Mouse (Mus musculus) spleen, adult 2 months (tissue): ENCODE measurements around the gene Hoxd13. TPM values are rescaled to one million over a fixed set of nuclear protein-coding genes. Genes with fewer than 3 reads are reported as not detected.

Experiments
- DNase-seq, 2 experiments: peaks; one replicate each; pipeline versions ENCODE4 v3.0.0 to v3.0.0-alpha.2; 2012 to 2021; ENCODE audit warnings: low spot score in 2 of 2, low read depth in 1 of 2
- H3K27ac ChIP-seq: fragments of 200-500 bp; 2 replicates; pipeline ENCODE4 v1.5.1; 2012; ENCODE audit warnings: low read length, inconsistent platforms; ENCODE audit not compliant: insufficient read depth
- H3K27me3 ChIP-seq: fragments of 200-500 bp; 2 replicates; pipeline ENCODE4 v1.6.1; 2012; ENCODE audit warnings: mild to moderate bottlenecking, moderate library complexity, low read length, inconsistent platforms; ENCODE audit not compliant: control insufficient read depth, insufficient read depth
- H3K36me3 ChIP-seq: fragments of 200-500 bp; 2 replicates; pipeline ENCODE4 v1.6.1; 2012; ENCODE audit warnings: mild to moderate bottlenecking, low read length, inconsistent platforms; ENCODE audit not compliant: control insufficient read depth, insufficient read depth
- H3K4me1 ChIP-seq: fragments of 200-500 bp; 2 replicates; pipeline ENCODE4 v1.6.1; 2011; ENCODE audit warnings: inconsistent platforms; ENCODE audit not compliant: control insufficient read depth, insufficient read depth, insufficient read length
- H3K4me3 ChIP-seq: fragments of 200-500 bp; 2 replicates; pipeline ENCODE4 v1.5.1; 2011; ENCODE audit warnings: mild to moderate bottlenecking, inconsistent platforms; ENCODE audit not compliant: insufficient read depth, insufficient read length; ENCODE audit errors: extremely low read depth
- CTCF ChIP-seq: fragments of 200-500 bp; IDR thresholded peaks from 2 replicates; pipeline ENCODE4 v1.5.1; 2011; ENCODE audit warnings: mild to moderate bottlenecking, inconsistent platforms; ENCODE audit not compliant: insufficient read depth, insufficient read length, insufficient replicate concordance; ENCODE audit errors: extremely low read depth
- POLR2A ChIP-seq: fragments of 200-500 bp; IDR thresholded peaks from 2 replicates; pipeline ENCODE4 v1.6.1; 2011; ENCODE audit warnings: low read depth, low read length, inconsistent platforms
- WGBS: fragments of 180-500 bp; shearing (Covaris S2); methylation state at CpG from one replicate; pipeline ENCODE4 v1.1.7; 2018; 5-methylcytosine and 5-hydroxymethylcytosine counted together
- polyA plus RNA-seq: library from polyadenylated mRNA; depleted of rRNA; stranded (reverse); fragments of >200 nt; gene quantifications from 2 replicates; pipeline ENCODE4 v1.2.3, GENCODE M21; 2012

Gene Hoxd13
- polyA plus RNA-seq, 1 experiment, result not detected

GRCm38 (mm10) chr2:74699664-74700545, 31.8 kb downstream of the Hoxd13 start:
- peaks cover 9% of the 10 kb centered on the region; the same call in 1 of the 2 replicates for H3K4me1 ChIP-seq
- no peak overlapping the region for H3K27ac ChIP-seq
- no peak for TF ChIP-seq POLR2A
- no peak for TF ChIP-seq CTCF
- WGBS, result 29% methylated on average over 23 of the region's 23 CpGs
- peaks cover 52% of the 10 kb centered on the region for H3K27me3 ChIP-seq
- H3K36me3 ChIP-seq, result no peaks in the 10 kb centered on the region
- no peak overlapping the region for H3K4me3 ChIP-seq
- no peak for DNase-seq

GRCm38 (mm10) chr2:74700546-74701112, 32.5 kb downstream of the Hoxd13 start:
- Histone ChIP-seq H3K27ac (no peak overlapping the region), H3K36me3 (no peaks in the 10 kb centered on the region), H3K4me1 (peaks cover 9% of the 10 kb centered on the region; the same call in 1 of the 2 replicates), H3K4me3 (no peak overlapping the region), H3K27me3 (peaks cover 55% of the 10 kb centered on the region)
- DNase-seq, result no peak
- 28% methylated on average over 22 of the region's 22 CpGs for WGBS
- TF ChIP-seq POLR2A (no peak), CTCF (no peak)

DNA sequence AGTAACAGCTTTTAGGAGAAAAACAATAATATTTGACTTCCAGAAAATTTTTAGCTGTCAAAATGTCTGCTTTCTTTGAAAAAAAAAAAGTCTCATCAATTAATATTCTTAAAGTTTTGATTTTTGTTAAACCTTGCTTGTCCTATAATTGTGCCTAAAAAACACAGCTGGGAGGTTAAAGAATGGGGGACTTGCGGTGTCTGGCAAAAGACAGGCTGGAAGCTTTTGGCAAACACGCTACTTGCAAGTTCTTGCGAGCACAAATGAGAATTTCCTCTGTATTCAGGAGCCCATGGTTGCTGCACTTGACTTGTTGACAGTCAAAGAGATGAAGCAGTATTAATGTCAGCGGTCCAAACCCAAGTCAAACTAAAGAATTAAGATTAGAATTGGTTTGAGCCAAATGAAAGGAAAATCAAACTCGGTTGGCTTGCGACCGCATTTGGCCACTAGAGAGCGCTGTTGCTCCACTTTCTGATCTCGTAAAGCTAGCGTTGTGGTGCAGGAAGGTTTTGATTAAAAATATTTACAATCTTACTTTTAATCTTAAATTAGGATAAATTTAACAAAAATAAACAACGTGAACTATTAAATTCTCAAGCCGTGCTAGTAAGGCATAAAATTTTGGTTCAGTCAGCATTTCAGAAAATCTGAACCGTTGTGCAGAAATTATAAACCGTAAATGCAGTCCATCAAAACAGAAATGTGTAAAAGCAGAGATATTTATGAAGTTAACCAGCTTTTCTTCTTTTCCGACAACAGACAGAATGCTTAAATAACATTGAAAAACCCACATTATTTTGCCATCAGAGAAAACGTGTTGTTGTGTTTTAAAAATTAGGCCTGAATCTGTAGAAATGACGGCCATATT, 34.1 kb downstream of the Hoxd13 start:
- 21% methylated on average over 17 of the region's 17 CpGs for WGBS
- DNase-seq, result peak; percentile 11 to 44
- Histone ChIP-seq H3K4me3 (no peak overlapping the region), H3K4me1 (peaks cover 11% of the 10 kb centered on the region; the same call in 1 of the 2 replicates), H3K27me3 (peaks cover 49% of the 10 kb centered on the region), H3K27ac (no peak overlapping the region), H3K36me3 (no peaks in the 10 kb centered on the region)
- TF ChIP-seq POLR2A (no peak), CTCF (peak; percentile 81; the same call in 1 of the 2 replicates)

DNA sequence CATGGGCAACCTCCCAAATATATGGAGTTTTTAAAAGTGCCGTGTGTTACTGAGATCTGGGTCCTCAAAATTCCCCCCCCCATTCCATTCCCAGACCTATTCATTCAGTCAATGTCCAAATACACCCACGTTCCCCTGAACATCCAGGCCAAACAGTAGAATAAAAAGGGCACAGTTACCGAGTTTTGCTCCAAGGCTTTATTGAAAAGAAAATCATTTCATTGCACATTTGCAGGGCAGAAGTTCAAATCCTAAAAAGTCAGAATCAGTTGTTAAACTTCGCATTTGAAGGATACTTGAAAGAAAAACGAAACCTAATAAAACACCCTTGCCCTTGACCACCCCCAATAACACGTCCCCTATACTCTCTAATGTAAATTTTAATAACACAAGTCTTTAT, 34.7 kb downstream of the Hoxd13 start:
- Histone ChIP-seq H3K27me3 (peaks cover 44% of the 10 kb centered on the region), H3K36me3 (no peaks in the 10 kb centered on the region), H3K4me1 (peaks cover 10% of the 10 kb centered on the region; the same call in 1 of the 2 replicates), H3K27ac (no peak overlapping the region), H3K4me3 (no peak overlapping the region)
- DNase-seq, result no peak
- 51% methylated on average over 6 of the region's 6 CpGs for WGBS
- TF ChIP-seq CTCF, result no peak
- TF ChIP-seq POLR2A, result no peak

- DNase-seq, result no peak
- Histone ChIP-seq H3K27ac (no peak overlapping the region), H3K4me1 (peaks cover 5% of the 10 kb centered on the region; the same call in 1 of the 2 replicates), H3K4me3 (no peak overlapping the region), H3K36me3 (no peaks in the 10 kb centered on the region), H3K27me3 (peaks cover 39% of the 10 kb centered on the region)
- TF ChIP-seq CTCF (no peak), POLR2A (no peak)
- WGBS, result 28% methylated on average over 10 of the region's 10 CpGs
Observed at GRCm38 (mm10) chr2:74703317-74703716, 35.2 kb downstream of the Hoxd13 start.

- WGBS, result 16% methylated on average over 26 of the region's 26 CpGs
- H3K4me1 ChIP-seq, result peaks cover 2% of the 10 kb centered on the region; the same call in 1 of the 2 replicates
- peaks cover 34% of the 10 kb centered on the region for H3K27me3 ChIP-seq
Observed at GRCm38 (mm10) chr2:74703720-74704392, 35.7 kb downstream of the Hoxd13 start.

More at GRCm38 (mm10) chr2:74703720-74704392, 35.7 kb downstream of the Hoxd13 start:
- TF ChIP-seq POLR2A (no peak), CTCF (no peak)
- no peak overlapping the region for H3K27ac ChIP-seq
- DNase-seq, result no peak
- no peaks in the 10 kb centered on the region for H3K36me3 ChIP-seq
- H3K4me3 ChIP-seq, result no peak overlapping the region
